Mouse (Mus musculus): ENCODE measurements at regions not wholly inside any gene's neighbourhood (a gene's known extent, or its start where the extent isn't known, plus 50 kb on each side); places are given as distances from the start of the nearest gene placed in this dataset.
"Not testable (repeated sequence)": the region's sequence is repeated elsewhere in the genome, so short reads cannot be mapped to it uniquely, and the experiment has no call there.

- no peak for DNase-seq (ENCODE audit: extremely low spot score in 1 of 2, low spot score in 1 of 2)
Measured at GRCm38 (mm10) chr3:98968811-98969210, 75.8 kb upstream of the Hao2 start.

- peak in 1 of 2 experiments; percentile 74 for DNase-seq (ENCODE audit: extremely low spot score in 1 of 2, low spot score in 1 of 2)
Measured at GRCm38 (mm10) chr3:98975777-98976176, 82.7 kb upstream of the Hao2 start.

GRCm38 (mm10) chr3:98982787-98983186 lies 89.7 kb upstream of the Hao2 start:
- DNase-seq (ENCODE audit: extremely low spot score in 1 of 2, low spot score in 1 of 2): no peak

- not testable (repeated sequence) for DNase-seq (ENCODE audit: extremely low spot score in 1 of 2, low spot score in 1 of 2)
Measured at GRCm38 (mm10) chr3:98987266-98987665, 94.2 kb upstream of the Hao2 start.

GRCm38 (mm10) chr3:98990801-98991200 lies 97.8 kb upstream of the Hao2 start:
- peak; percentile 4 to 41 for DNase-seq (ENCODE audit: extremely low spot score in 1 of 2, low spot score in 1 of 2)

GRCm38 (mm10) chr3:98991276-98991675 lies 98.2 kb upstream of the Hao2 start:
- no peak for DNase-seq (ENCODE audit: extremely low spot score in 1 of 2, low spot score in 1 of 2)

GRCm38 (mm10) chr3:98994086-98994485 lies 101.0 kb upstream of the Hao2 start:
- no peak for DNase-seq (ENCODE audit: extremely low spot score in 1 of 2, low spot score in 1 of 2)

- DNase-seq (ENCODE audit: extremely low spot score in 1 of 2, low spot score in 1 of 2): no peak
Measured at GRCm38 (mm10) chr3:99030636-99031035, 110.2 kb upstream of the Wars2 start.

- DNase-seq (ENCODE audit: extremely low spot score in 1 of 2, low spot score in 1 of 2): no peak
Measured at GRCm38 (mm10) chr3:99046190-99046589, 94.7 kb upstream of the Wars2 start.

- no peak for DNase-seq (ENCODE audit: extremely low spot score in 1 of 2, low spot score in 1 of 2)
Measured at GRCm38 (mm10) chr3:99047156-99047555, 93.7 kb upstream of the Wars2 start.

GRCm38 (mm10) chr3:99049305-99049704 lies 91.6 kb upstream of the Wars2 start:
- peak in 1 of 2 experiments; percentile 0 for DNase-seq (ENCODE audit: extremely low spot score in 1 of 2, low spot score in 1 of 2)

- DNase-seq (ENCODE audit: extremely low spot score in 1 of 2, low spot score in 1 of 2): no peak
Measured at GRCm38 (mm10) chr3:99052176-99052575, 88.7 kb upstream of the Wars2 start.

- no peak for DNase-seq (ENCODE audit: extremely low spot score in 1 of 2, low spot score in 1 of 2)
Measured at GRCm38 (mm10) chr3:99067168-99067567, 73.7 kb upstream of the Wars2 start.

Measured in frontal cortex, adult 2 months (tissue).